Mouse (Mus musculus) limb, embryonic 13.5 days (tissue): ENCODE results near the gene Khk. TPM values are rescaled to one million over a fixed set of nuclear protein-coding genes. Genes with fewer than 3 reads are reported as not detected.

ENCODE experiments used
- ATAC-seq: fragments of 200-750 bp; cut with Nextera tagmentation; 2 replicates; pipeline ENCODE4 v1.8.0; 2017; ENCODE audit warnings: low read depth, moderate number of reproducible peaks, moderate TSS enrichment; ENCODE audit not compliant: low FRiP score
- H3K27ac ChIP-seq: fragments of 300-500 bp; sonication (generic); 2 replicates; pipeline ENCODE4 v1.5.1; 2015; ENCODE audit warnings: inconsistent platforms, mild to moderate bottlenecking, moderate library complexity
- H3K27me3 ChIP-seq: fragments of 300-500 bp; sonication (generic); 2 replicates; pipeline ENCODE4 v1.6.1; 2015; ENCODE audit warnings: mild to moderate bottlenecking, inconsistent platforms
- H3K36me3 ChIP-seq: fragments of 300-500 bp; sonication (generic); 2 replicates; pipeline ENCODE4 v1.6.1; 2015; ENCODE audit warnings: inconsistent platforms, mild to moderate bottlenecking, moderate library complexity
- H3K4me1 ChIP-seq: fragments of 300-500 bp; sonication (generic); 2 replicates; pipeline ENCODE4 v1.6.1; 2015; ENCODE audit warnings: inconsistent platforms
- H3K4me2 ChIP-seq: fragments of 300-500 bp; sonication (generic); replicated peaks from 2 replicates; pipeline ENCODE4 v1.6.1; 2015; ENCODE audit warnings: inconsistent platforms, mild to moderate bottlenecking, moderate library complexity
- H3K4me3 ChIP-seq: fragments of 300-500 bp; sonication (generic); 2 replicates; pipeline ENCODE4 v1.5.1; 2015; ENCODE audit warnings: moderate library complexity, mild to moderate bottlenecking, inconsistent platforms
- H3K9ac ChIP-seq: fragments of 300-500 bp; sonication (generic); 2 replicates; pipeline ENCODE4 v1.6.1; 2015; ENCODE audit warnings: mild to moderate bottlenecking, inconsistent platforms
- H3K9me3 ChIP-seq: fragments of 300-500 bp; sonication (generic); 2 replicates; pipeline ENCODE4 v1.6.1; 2016; ENCODE audit warnings: inconsistent platforms
- WGBS: fragments of 180-500 bp; shearing (Covaris S2); methylation state at CpG from one replicate; pipeline ENCODE4 v1.1.7; 2015; 5-methylcytosine and 5-hydroxymethylcytosine counted together
- polyA plus RNA-seq: library from polyadenylated mRNA; unstranded; fragments of >200 nt; fragmentation: Nextera tagmentation; extraction: Ambion mirVana; gene quantifications from 2 replicates; pipeline ENCODE4 v1.2.1, GENCODE M21; 2015

The Khk gene
- polyA plus RNA-seq, 1 experiment from 2014 or later, result 22.6 TPM

DNA sequence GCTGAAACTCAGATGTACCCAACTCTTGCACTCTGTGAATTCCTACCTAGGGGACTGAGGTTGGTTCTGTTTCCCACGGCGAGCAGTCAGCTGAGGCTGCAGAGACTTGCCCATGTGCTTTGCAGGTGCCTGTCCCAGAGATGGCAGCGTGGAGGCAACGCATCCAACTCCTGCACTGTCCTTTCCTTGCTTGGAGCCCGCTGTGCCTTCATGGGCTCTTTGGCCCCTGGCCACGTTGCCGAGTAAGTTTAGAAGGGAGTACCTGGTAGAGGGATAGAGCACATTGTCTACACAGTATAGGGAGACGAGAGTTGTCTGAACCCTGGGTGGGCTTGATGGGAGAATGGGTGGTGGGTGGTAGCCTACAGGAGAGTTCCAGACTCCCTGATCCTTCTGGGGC lies 3.4 kb downstream of the Khk start:
- no peaks in the 10 kb centered on the region for H3K9me3 ChIP-seq
- no peaks in the 10 kb centered on the region for H3K27me3 ChIP-seq
- WGBS, result 78% methylated on average over 8 of the region's 8 CpGs
- H3K9ac ChIP-seq, result no peak overlapping the region
- no peak overlapping the region for H3K4me3 ChIP-seq
- H3K4me2 ChIP-seq, result no peak overlapping the region
- no peak overlapping the region for H3K27ac ChIP-seq
- H3K4me1 ChIP-seq, result peaks cover 35% of the 10 kb centered on the region
- peaks cover 22% of the 10 kb centered on the region for H3K36me3 ChIP-seq
- no peak for ATAC-seq

DNA sequence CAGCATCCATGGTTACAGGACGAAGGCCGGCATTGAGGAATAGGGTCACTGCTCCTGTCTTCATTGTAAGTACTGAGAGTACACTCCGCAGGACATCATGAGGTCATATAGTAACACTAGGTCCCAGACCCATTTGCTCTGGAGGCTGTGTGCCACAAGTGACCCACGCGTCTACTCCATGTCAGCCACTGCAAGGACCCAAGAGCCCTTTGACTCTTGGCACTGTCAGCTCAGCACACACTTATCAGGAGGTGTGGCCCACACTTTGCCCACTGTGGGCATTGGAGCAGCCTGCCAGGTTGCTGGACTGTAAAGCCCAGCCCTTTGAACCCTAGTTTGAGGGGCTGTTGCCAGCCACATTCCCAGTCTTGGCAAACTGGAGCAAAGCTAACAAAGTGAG lies 4.0 kb downstream of the Khk start:
- no peak overlapping the region for H3K4me3 ChIP-seq
- ATAC-seq, result no peak
- peaks cover 16% of the 10 kb centered on the region for H3K36me3 ChIP-seq
- no peak overlapping the region for H3K4me2 ChIP-seq
- H3K4me1 ChIP-seq, result peaks cover 30% of the 10 kb centered on the region
- WGBS, result 92% methylated on average over 5 of the region's 5 CpGs
- no peak overlapping the region for H3K9ac ChIP-seq
- no peaks in the 10 kb centered on the region for H3K27me3 ChIP-seq
- no peak overlapping the region for H3K27ac ChIP-seq
- no peaks in the 10 kb centered on the region for H3K9me3 ChIP-seq

DNA sequence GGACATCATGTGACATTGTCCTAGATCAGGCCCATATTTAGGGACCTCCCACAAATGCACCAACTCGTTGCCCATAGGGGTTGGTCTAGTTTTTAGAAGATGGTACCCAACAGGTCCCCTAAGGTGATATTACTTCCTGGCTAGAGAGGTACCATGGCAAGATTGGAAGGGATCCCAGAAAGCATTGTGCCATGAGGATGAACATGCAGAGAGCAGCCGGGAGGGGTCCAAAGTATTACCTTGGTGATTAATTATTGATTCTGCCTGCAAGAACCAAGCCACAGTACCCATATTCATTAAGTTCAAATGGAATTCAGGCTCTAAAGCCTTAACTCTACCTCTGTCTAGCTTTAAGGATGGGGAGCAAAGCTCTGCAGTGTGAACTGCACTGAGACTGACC lies 4.8 kb downstream of the Khk start:
- H3K27ac ChIP-seq, result no peak overlapping the region
- H3K27me3 ChIP-seq, result no peaks in the 10 kb centered on the region
- H3K4me1 ChIP-seq, result peaks cover 25% of the 10 kb centered on the region
- H3K4me3 ChIP-seq, result no peak overlapping the region
- H3K4me2 ChIP-seq, result no peak overlapping the region
- no peak overlapping the region for H3K9ac ChIP-seq
- 90% methylated on average over 2 of the region's 2 CpGs for WGBS
- no peaks in the 10 kb centered on the region for H3K9me3 ChIP-seq
- no peak for ATAC-seq
- H3K36me3 ChIP-seq, result peaks cover 7% of the 10 kb centered on the region; the same call in 1 of the 2 replicates

DNA sequence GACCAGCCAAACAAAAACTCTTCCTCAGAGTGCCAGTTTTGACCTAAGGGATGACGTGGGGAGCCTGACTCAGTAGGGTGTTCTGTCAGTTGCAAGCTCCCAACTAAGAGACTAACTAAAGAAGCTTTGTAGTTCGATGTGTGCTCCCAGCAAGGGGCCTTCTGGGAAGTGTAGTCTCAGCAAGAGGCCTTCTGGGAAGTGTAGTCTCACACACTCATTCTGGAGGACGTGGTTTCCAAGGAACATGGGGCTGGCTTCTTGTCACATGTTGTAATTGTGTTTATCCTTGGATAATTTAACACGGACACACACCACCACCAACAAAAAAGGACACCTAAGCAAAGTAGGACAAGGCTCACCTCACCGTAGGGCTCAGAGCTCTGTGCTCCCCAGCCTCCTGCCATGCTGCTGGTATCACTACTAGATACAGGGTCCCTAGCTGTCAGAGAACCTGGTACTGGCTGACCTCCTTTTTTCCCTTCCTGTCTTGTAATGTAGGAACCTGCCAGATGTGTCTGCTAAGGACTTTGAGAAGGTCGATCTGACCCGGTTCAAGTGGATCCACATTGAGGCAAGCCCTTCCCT lies 6.8 kb downstream of the Khk start:
- peaks cover 6% of the 10 kb centered on the region; the same call in 1 of the 2 replicates for H3K36me3 ChIP-seq
- 0 out of 2 replicates have a peak overlapping the region, but pooled peaks have one; percentile 5 for H3K4me3 ChIP-seq
- no peaks in the 10 kb centered on the region for H3K27me3 ChIP-seq
- H3K4me1 ChIP-seq, result peaks cover 10% of the 10 kb centered on the region
- H3K9me3 ChIP-seq, result no peaks in the 10 kb centered on the region
- WGBS, result 43% methylated on average over 7 of the region's 7 CpGs
- ATAC-seq, result no peak
- peak overlapping the region; percentile 48 for H3K4me2 ChIP-seq
- H3K27ac ChIP-seq, result no peak overlapping the region
- H3K9ac ChIP-seq, result no peak overlapping the region

DNA sequence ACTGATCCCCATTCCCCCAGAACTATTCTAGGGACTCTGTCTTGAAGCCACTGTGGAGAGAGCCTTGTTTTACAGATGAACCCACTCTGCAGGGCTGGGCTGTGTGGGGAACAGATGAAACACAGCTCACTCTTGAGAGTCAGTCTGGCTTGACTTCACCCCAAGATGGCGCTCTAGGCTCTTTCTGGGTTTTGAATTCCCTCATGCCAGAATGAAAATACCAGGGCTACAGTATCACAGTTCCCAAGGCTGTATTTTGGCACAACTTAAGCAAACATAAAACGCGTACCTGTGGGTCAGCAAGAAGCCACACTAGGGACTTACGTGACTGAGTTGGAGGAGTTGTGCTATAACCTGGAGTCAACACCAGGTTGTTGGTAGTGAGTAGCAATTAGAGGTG lies 8.9 kb downstream of the Khk start:
- no peak overlapping the region for H3K9ac ChIP-seq
- no peak overlapping the region for H3K27ac ChIP-seq

DNA sequence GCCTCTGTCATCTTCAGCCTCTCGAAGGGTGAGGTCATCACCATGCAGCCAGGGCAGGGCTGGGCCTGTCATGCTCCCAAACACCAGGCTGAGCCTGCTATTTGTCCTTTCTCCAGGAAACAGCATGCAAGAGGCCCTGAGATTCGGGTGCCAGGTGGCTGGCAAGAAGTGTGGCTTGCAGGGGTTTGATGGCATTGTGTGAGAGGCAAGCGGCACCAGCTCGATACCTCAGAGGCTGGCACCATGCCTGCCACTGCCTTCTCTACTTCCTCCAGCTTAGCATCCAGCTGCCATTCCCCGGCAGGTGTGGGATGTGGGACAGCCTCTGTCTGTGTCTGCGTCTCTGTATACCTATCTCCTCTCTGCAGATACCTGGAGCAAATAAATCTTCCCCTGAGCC lies 9.6 kb downstream of the Khk start:
- ATAC-seq, result no peak
- Histone ChIP-seq H3K27me3 (no peaks in the 10 kb centered on the region), H3K4me1 (peaks cover 9% of the 10 kb centered on the region; the same call in 1 of the 2 replicates), H3K36me3 (no peaks in the 10 kb centered on the region), H3K9ac (0 out of 2 replicates have a peak overlapping the region, but pooled peaks have one; percentile 13), H3K27ac (no peak overlapping the region), H3K4me2 (no peak overlapping the region), H3K4me3 (no peak overlapping the region), H3K9me3 (no peaks in the 10 kb centered on the region)
- 78% methylated on average over 6 of the region's 6 CpGs for WGBS

More for the DNA sequence above, 8.9 kb downstream of the Khk start:
- peaks cover 9% of the 10 kb centered on the region; the same call in 1 of the 2 replicates for H3K4me1 ChIP-seq
- H3K27me3 ChIP-seq, result no peaks in the 10 kb centered on the region
- ATAC-seq, result peak; percentile 34; the same call in 1 of the 2 replicates
- no peaks in the 10 kb centered on the region for H3K9me3 ChIP-seq
- peaks cover 3% of the 10 kb centered on the region; the same call in 1 of the 2 replicates for H3K36me3 ChIP-seq
- no peak overlapping the region for H3K4me2 ChIP-seq
- H3K4me3 ChIP-seq, result no peak overlapping the region
- WGBS, result 41% methylated on average over 4 of the region's 4 CpGs

DNA sequence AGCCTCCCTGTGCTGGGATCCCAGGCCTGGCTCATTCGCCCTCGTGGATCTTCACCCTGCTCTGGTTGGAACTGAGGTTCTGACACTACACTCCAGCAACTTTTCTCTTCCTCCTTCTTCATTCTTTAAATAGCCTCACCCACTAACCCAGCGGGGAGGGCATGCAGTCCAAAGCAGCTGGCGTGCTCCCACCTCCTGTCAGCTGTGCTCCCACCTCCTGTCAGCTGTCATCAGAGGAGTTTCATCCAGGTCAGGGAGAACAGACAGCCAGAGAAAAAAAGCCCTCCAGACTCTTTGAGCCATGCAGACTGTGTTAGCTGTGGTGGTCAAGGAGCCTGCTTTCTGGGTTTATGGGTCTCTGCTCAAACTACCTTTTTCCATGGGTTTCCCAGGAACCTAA lies 10.1 kb downstream of the Khk start:
- 70% methylated on average over 4 of the region's 4 CpGs for WGBS
- H3K27ac ChIP-seq, result no peak overlapping the region
- H3K27me3 ChIP-seq, result no peaks in the 10 kb centered on the region
- H3K36me3 ChIP-seq, result no peaks in the 10 kb centered on the region
- no peak for ATAC-seq
- no peaks in the 10 kb centered on the region for H3K9me3 ChIP-seq
- H3K4me1 ChIP-seq, result peaks cover 9% of the 10 kb centered on the region; the same call in 1 of the 2 replicates
- H3K9ac ChIP-seq, result no peak overlapping the region
- H3K4me3 ChIP-seq, result no peak overlapping the region
- no peak overlapping the region for H3K4me2 ChIP-seq

DNA sequence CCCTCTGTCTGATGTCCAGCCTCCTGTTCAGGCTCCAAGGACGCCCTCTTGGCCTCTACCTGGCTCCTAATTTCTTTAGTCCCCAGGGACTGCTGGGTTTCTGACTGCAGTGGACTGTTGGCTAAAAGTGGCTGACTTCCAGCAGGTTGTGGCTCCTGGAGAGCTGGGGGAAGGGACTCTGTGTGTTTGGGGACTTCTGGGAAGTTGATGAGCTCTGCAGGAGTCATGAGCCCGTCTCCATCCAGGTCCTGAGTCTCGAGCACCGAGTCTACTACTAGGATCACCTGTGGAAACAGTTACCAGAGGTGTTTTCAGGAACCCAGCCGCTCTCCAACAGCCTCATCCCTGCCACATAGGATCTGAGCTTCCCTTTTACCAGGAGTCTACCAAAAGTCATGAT lies 12.5 kb downstream of the Khk start:
- H3K36me3 ChIP-seq, result no peaks in the 10 kb centered on the region
- WGBS, result 62% methylated on average over 5 of the region's 5 CpGs

DNA sequence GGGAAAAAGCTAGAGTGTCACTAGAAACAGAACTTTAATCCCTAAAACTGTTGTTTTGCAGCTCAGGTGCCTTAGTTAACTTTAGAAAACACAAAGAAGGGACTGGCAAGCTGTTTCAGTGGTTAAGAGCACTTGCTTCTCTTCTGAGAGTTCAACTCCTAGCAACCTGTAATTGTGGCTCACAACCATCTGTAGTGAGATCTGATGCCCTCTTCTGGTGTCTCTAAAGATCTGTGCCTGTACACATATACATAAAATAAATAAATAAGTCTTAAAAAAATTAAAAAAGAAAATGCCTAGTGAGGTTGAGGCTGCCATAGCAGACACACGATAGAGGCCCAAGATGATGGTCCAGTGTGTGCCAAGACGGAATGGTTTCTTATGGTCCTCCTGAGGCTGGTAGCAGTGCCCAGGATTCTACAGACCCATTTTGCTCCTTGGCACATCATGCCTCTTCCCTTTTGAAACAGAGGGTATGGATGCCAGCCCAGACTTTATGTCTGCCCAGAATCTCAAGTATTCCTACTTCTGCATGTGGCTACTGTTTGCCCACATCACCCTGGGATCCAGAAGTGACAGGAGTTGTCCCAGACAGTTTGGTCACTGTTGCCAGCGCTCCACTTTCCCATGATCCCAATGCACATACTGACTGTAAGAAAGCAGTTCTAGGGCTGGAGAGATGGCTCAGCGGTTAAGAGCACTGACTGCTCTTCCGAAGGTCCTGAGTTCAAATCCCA lies 13.7 kb downstream of the Khk start:
- H3K4me3 ChIP-seq, result no peak overlapping the region
- no peaks in the 10 kb centered on the region for H3K9me3 ChIP-seq
- ATAC-seq, result no peak
- peaks cover 5% of the 10 kb centered on the region; the same call in 1 of the 2 replicates for H3K4me1 ChIP-seq
- no peaks in the 10 kb centered on the region for H3K36me3 ChIP-seq
- no peak overlapping the region for H3K4me2 ChIP-seq
- H3K27me3 ChIP-seq, result no peaks in the 10 kb centered on the region
- no peak overlapping the region for H3K27ac ChIP-seq
- WGBS, result 90% methylated on average over 5 of the region's 5 CpGs
- H3K9ac ChIP-seq, result no peak overlapping the region

More for the DNA sequence above, 12.5 kb downstream of the Khk start:
- H3K4me2 ChIP-seq, result no peak overlapping the region
- no peaks in the 10 kb centered on the region for H3K27me3 ChIP-seq
- H3K9ac ChIP-seq, result no peak overlapping the region
- no peaks in the 10 kb centered on the region for H3K9me3 ChIP-seq
- peaks cover 5% of the 10 kb centered on the region; the same call in 1 of the 2 replicates for H3K4me1 ChIP-seq
- ATAC-seq, result no peak
- no peak overlapping the region for H3K27ac ChIP-seq
- H3K4me3 ChIP-seq, result no peak overlapping the region

DNA sequence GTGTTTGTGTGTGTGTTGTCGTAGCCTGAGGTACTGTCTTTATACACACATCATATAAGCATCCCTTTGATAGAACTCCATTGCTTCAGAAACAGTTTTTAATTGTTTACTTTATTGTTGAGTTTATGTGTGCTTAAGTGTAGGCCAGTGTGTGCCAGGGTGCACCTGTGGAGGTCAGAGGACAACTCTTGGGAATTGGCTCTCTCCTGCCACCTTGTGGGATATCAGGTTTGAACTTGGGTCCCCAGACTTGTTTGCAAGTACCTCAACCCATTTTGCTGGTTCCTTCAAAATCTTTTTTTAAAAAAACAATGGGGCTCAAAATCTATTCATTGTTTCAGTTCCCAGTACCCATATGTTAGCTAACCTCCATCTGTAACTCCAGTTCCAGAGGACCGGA lies 21.8 kb downstream of the Khk start:
- WGBS, result 96% methylated on average over 2 of the region's 2 CpGs

DNA sequence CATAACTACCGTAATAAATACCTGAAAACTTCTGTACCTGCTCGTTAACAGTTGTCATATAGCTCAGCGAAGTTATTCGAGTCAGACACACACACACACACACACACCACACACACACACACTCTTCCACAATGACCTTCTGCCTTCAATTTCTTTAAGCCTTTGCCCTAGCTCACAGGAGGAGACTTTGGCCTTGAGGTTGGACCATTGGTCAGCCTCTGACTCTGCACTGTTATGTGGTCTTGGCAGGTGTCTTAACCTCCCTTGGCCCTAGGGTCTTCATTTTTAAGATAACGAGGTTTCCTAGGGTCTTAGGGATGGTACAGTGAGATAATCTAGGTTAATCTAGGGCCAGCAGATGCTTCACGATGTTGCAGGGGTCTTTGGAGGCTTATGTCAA lies 23.1 kb downstream of the Khk start:
- H3K36me3 ChIP-seq, result no peaks in the 10 kb centered on the region
- peaks cover 18% of the 10 kb centered on the region for H3K27me3 ChIP-seq
- no peaks in the 10 kb centered on the region for H3K9me3 ChIP-seq
- H3K4me3 ChIP-seq, result no peak overlapping the region
- WGBS, result 81% methylated on average over 6 of the region's 6 CpGs
- H3K4me1 ChIP-seq, result peaks cover 13% of the 10 kb centered on the region
- H3K4me2 ChIP-seq, result peak overlapping the region; percentile 92; the same call in 1 of the 2 replicates
- ATAC-seq, result no peak
- H3K9ac ChIP-seq, result no peak overlapping the region
- H3K27ac ChIP-seq, result no peak overlapping the region

More for the DNA sequence above, 21.8 kb downstream of the Khk start:
- H3K27me3 ChIP-seq, result peaks cover 18% of the 10 kb centered on the region
- H3K9ac ChIP-seq, result no peak overlapping the region
- no peak overlapping the region for H3K27ac ChIP-seq
- H3K4me2 ChIP-seq, result no peak overlapping the region
- H3K9me3 ChIP-seq, result no peaks in the 10 kb centered on the region
- no peak overlapping the region for H3K4me3 ChIP-seq
- no peaks in the 10 kb centered on the region for H3K36me3 ChIP-seq
- 0 out of 2 replicates have a peak, but pooled peaks cover 4% of the 10 kb centered on the region for H3K4me1 ChIP-seq
- no peak for ATAC-seq

DNA sequence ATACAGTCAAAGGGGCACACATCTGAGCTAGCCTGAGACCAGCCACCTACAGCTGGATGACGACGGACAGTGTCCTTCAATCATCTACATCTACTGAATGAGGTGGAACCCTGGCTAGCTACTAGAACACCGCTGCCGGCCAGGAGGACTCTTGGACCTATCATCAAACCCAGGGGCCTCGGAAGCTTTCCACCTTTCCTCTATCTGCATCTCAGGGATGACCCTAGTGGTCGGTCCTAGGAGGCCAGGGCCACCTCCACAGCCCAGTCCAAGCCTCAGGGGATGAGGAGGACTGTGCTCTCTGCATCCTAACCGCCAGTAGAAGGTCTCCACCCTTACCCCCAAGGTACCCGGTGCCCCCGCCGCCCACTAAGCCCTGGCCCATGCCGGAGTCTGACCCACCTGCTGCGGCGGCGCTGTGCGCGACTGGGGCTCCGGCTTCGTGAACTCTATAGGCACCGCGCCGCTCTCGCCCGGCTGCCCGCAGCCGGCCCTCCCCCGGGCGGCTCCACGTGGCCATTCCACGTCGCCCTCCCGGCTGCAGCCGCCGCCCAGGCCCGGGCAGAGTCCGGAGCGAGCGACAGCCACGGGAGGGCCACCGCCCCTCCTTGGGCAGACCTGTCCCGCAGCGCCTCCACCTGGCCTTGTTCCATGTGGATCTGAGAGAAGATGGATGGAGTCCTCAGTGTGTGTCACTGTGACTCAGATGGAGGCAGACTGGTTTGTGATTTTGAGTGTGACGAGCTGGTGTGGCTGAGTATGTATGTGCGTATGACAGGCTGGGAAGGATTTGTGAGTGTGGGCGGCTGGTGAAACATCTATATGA lies 23.9 kb downstream of the Khk start, which contains the start of gene Cgref1:
Gene Cgref1 (minus strand): TSS at position 636 of the 826 bp plus-strand sequence.
- H3K4me2 ChIP-seq, result peak within 1 kb of the TSS; percentile 92
- H3K27me3 ChIP-seq, result peaks cover 18% of the 10 kb centered on the region
- H3K9ac ChIP-seq, result peak within 1 kb of the TSS; percentile 74
- no peaks in the 10 kb centered on the region for H3K9me3 ChIP-seq
- H3K36me3 ChIP-seq, result no peaks in the 10 kb centered on the region
- WGBS, result 7% methylated on average over 44 of the region's 44 CpGs
- H3K4me3 ChIP-seq, result peak within 1 kb of the TSS; percentile 54
- no peak within 1 kb of the TSS for H3K27ac ChIP-seq
- peaks cover 19% of the 10 kb centered on the region for H3K4me1 ChIP-seq
- peak; percentile 30; the same call in 1 of the 2 replicates for ATAC-seq
